Mouse (Mus musculus): ENCODE results near the gene Cutal. TPM values are rescaled to one million over a fixed set of nuclear protein-coding genes. Genes with fewer than 3 reads are reported as not detected.

Gene Cutal
- polyA plus RNA-seq, 1 experiment from 2014 or later: not detected

GRCm38 (mm10) chr2:34870520-34871474 is 3.4 kb upstream of the Cutal start:
- Histone ChIP-seq H3K9ac (ENCODE audit: low read length) (peak overlapping the region; percentile 96), H3K36me3 (ENCODE audit: control insufficient read depth, insufficient read depth, low read length) (peaks cover 2% of the 10 kb centered on the region; the same call in 1 of the 2 replicates), H3K27me3 (ENCODE audit: control insufficient read depth, insufficient read depth, low read length) (peaks cover 16% of the 10 kb centered on the region), H3K4me2 (ENCODE audit: low read depth, severe bottlenecking) (peak overlapping the region; percentile 74), H3K9me3 (ENCODE audit: control insufficient read depth, low read length) (no peaks in the 10 kb centered on the region), H3K27ac (replicated peaks; ENCODE audit: low read depth, low read length) (peak overlapping the region; percentile 79), H3K4me1 (ENCODE audit: control insufficient read depth, insufficient read depth, low read length) (peaks cover 5% of the 10 kb centered on the region; the same call in 1 of the 2 replicates), H3K4me3 (ENCODE audit: low read depth, low read length) (peak overlapping the region; percentile 81)
- WGBS: under 1% methylated on average over 67 of the region's 67 CpGs
- ATAC-seq (ENCODE audit: insufficient number of reproducible peaks, low FRiP score, low TSS enrichment, low read depth) (peak; percentile 92), DNase-seq (ENCODE audit: low spot score) (peak; percentile 97)

GRCm38 (mm10) chr2:34874816-34875345 is 685 bp downstream of the Cutal start, which contains the start of gene Psmd5:
Gene Psmd5, minus strand, starts transcription at chr2:34874968.
- peak within 1 kb of the TSS; percentile 37 for H3K9ac ChIP-seq (ENCODE audit: low read length)
- H3K27me3 ChIP-seq (ENCODE audit: control insufficient read depth, insufficient read depth, low read length): peaks cover 16% of the 10 kb centered on the region
- H3K4me2 ChIP-seq (ENCODE audit: low read depth, severe bottlenecking): peak within 1 kb of the TSS; percentile 30
- 13% methylated on average over 8 of the region's 8 CpGs for WGBS
- no peaks in the 10 kb centered on the region for H3K9me3 ChIP-seq (ENCODE audit: control insufficient read depth, low read length)
- no peak within 1 kb of the TSS for H3K27ac ChIP-seq (replicated peaks; ENCODE audit: low read depth, low read length)
- peaks cover 3% of the 10 kb centered on the region; the same call in 1 of the 2 replicates for H3K4me1 ChIP-seq (ENCODE audit: control insufficient read depth, insufficient read depth, low read length)
- 0 out of 2 replicates have a peak within 1 kb of the TSS, but pooled peaks have one; percentile 2 for H3K4me3 ChIP-seq (ENCODE audit: low read depth, low read length)
- H3K36me3 ChIP-seq (ENCODE audit: control insufficient read depth, insufficient read depth, low read length): no peaks in the 10 kb centered on the region
- DNase-seq (ENCODE audit: low spot score) (no peak), ATAC-seq (ENCODE audit: insufficient number of reproducible peaks, low FRiP score, low TSS enrichment, low read depth) (no peak)

GRCm38 (mm10) chr2:34880054-34880453 is 5.9 kb downstream of the Cutal start:
- Histone ChIP-seq H3K27ac (replicated peaks; ENCODE audit: low read depth, low read length) (no peak overlapping the region), H3K9me3 (ENCODE audit: control insufficient read depth, low read length) (no peaks in the 10 kb centered on the region), H3K4me3 (ENCODE audit: low read depth, low read length) (no peak overlapping the region), H3K4me1 (ENCODE audit: control insufficient read depth, insufficient read depth, low read length) (no peaks in the 10 kb centered on the region), H3K4me2 (ENCODE audit: low read depth, severe bottlenecking) (no peak overlapping the region), H3K9ac (ENCODE audit: low read length) (no peak overlapping the region), H3K27me3 (ENCODE audit: control insufficient read depth, insufficient read depth, low read length) (no peaks in the 10 kb centered on the region), H3K36me3 (ENCODE audit: control insufficient read depth, insufficient read depth, low read length) (no peaks in the 10 kb centered on the region)
- ATAC-seq (ENCODE audit: insufficient number of reproducible peaks, low FRiP score, low TSS enrichment, low read depth) (no peak), DNase-seq (ENCODE audit: low spot score) (no peak)
- 86% methylated on average over 10 of the region's 10 CpGs for WGBS

GRCm38 (mm10) chr2:34882757-34883156 is 8.6 kb downstream of the Cutal start:
- ATAC-seq (ENCODE audit: insufficient number of reproducible peaks, low FRiP score, low TSS enrichment, low read depth) (no peak), DNase-seq (ENCODE audit: low spot score) (no peak)
- Histone ChIP-seq H3K36me3 (ENCODE audit: control insufficient read depth, insufficient read depth, low read length) (no peaks in the 10 kb centered on the region), H3K27me3 (ENCODE audit: control insufficient read depth, insufficient read depth, low read length) (no peaks in the 10 kb centered on the region), H3K4me2 (ENCODE audit: low read depth, severe bottlenecking) (no peak overlapping the region), H3K4me1 (ENCODE audit: control insufficient read depth, insufficient read depth, low read length) (no peaks in the 10 kb centered on the region), H3K9ac (ENCODE audit: low read length) (no peak overlapping the region), H3K4me3 (ENCODE audit: low read depth, low read length) (no peak overlapping the region), H3K27ac (replicated peaks; ENCODE audit: low read depth, low read length) (no peak overlapping the region), H3K9me3 (ENCODE audit: control insufficient read depth, low read length) (no peaks in the 10 kb centered on the region)
- WGBS: 93% methylated on average over 2 of the region's 2 CpGs

- Histone ChIP-seq H3K4me3 (ENCODE audit: low read depth, low read length) (no peak overlapping the region), H3K36me3 (ENCODE audit: control insufficient read depth, insufficient read depth, low read length) (no peaks in the 10 kb centered on the region; the same call in 1 of the 2 replicates), H3K27ac (replicated peaks; ENCODE audit: low read depth, low read length) (no peak overlapping the region), H3K9ac (ENCODE audit: low read length) (no peak overlapping the region), H3K4me1 (ENCODE audit: control insufficient read depth, insufficient read depth, low read length) (no peaks in the 10 kb centered on the region), H3K4me2 (ENCODE audit: low read depth, severe bottlenecking) (no peak overlapping the region), H3K27me3 (ENCODE audit: control insufficient read depth, insufficient read depth, low read length) (no peaks in the 10 kb centered on the region), H3K9me3 (ENCODE audit: control insufficient read depth, low read length) (no peaks in the 10 kb centered on the region)
- DNase-seq (ENCODE audit: low spot score) (no peak), ATAC-seq (ENCODE audit: insufficient number of reproducible peaks, low FRiP score, low TSS enrichment, low read depth) (no peak)
- 51% methylated on average over 5 of the region's 5 CpGs for WGBS
Observed at GRCm38 (mm10) chr2:34883190-34883589, 9.0 kb downstream of the Cutal start.

GRCm38 (mm10) chr2:34884186-34884585 is 10.0 kb downstream of the Cutal start:
- Histone ChIP-seq H3K4me1 (ENCODE audit: control insufficient read depth, insufficient read depth, low read length) (no peaks in the 10 kb centered on the region), H3K9ac (ENCODE audit: low read length) (no peak overlapping the region), H3K4me3 (ENCODE audit: low read depth, low read length) (no peak overlapping the region), H3K4me2 (ENCODE audit: low read depth, severe bottlenecking) (no peak overlapping the region), H3K9me3 (ENCODE audit: control insufficient read depth, low read length) (no peaks in the 10 kb centered on the region), H3K36me3 (ENCODE audit: control insufficient read depth, insufficient read depth, low read length) (no peaks in the 10 kb centered on the region; the same call in 1 of the 2 replicates), H3K27me3 (ENCODE audit: control insufficient read depth, insufficient read depth, low read length) (no peaks in the 10 kb centered on the region), H3K27ac (replicated peaks; ENCODE audit: low read depth, low read length) (no peak overlapping the region)
- WGBS: 82% methylated on average over 2 of the region's 2 CpGs
- no peak for ATAC-seq (ENCODE audit: insufficient number of reproducible peaks, low FRiP score, low TSS enrichment, low read depth)
- no peak for DNase-seq (ENCODE audit: low spot score)

GRCm38 (mm10) chr2:34893950-34894349 is 19.8 kb downstream of the Cutal start:
- H3K4me1 ChIP-seq (ENCODE audit: control insufficient read depth, insufficient read depth, low read length): no peaks in the 10 kb centered on the region
- H3K27me3 ChIP-seq (ENCODE audit: control insufficient read depth, insufficient read depth, low read length): 0 out of 2 replicates have a peak, but pooled peaks cover 2% of the 10 kb centered on the region
- H3K4me2 ChIP-seq (ENCODE audit: low read depth, severe bottlenecking): no peak overlapping the region
- H3K4me3 ChIP-seq (ENCODE audit: low read depth, low read length): no peak overlapping the region
- ATAC-seq (ENCODE audit: insufficient number of reproducible peaks, low FRiP score, low TSS enrichment, low read depth): no peak
- no peak for DNase-seq (ENCODE audit: low spot score)
- WGBS: 77% methylated on average over 5 of the region's 5 CpGs
- no peaks in the 10 kb centered on the region for H3K36me3 ChIP-seq (ENCODE audit: control insufficient read depth, insufficient read depth, low read length)
- no peak overlapping the region for H3K27ac ChIP-seq (replicated peaks; ENCODE audit: low read depth, low read length)
- no peaks in the 10 kb centered on the region for H3K9me3 ChIP-seq (ENCODE audit: control insufficient read depth, low read length)
- no peak overlapping the region for H3K9ac ChIP-seq (ENCODE audit: low read length)

- no peak overlapping the region for H3K4me2 ChIP-seq (ENCODE audit: low read depth, severe bottlenecking)
- no peaks in the 10 kb centered on the region for H3K36me3 ChIP-seq (ENCODE audit: control insufficient read depth, insufficient read depth, low read length)
- H3K9ac ChIP-seq (ENCODE audit: low read length): no peak overlapping the region
- WGBS: 78% methylated on average over 19 of the region's 19 CpGs
- 0 out of 2 replicates have a peak, but pooled peaks cover 2% of the 10 kb centered on the region for H3K27me3 ChIP-seq (ENCODE audit: control insufficient read depth, insufficient read depth, low read length)
- no peaks in the 10 kb centered on the region for H3K9me3 ChIP-seq (ENCODE audit: control insufficient read depth, low read length)
- H3K27ac ChIP-seq (replicated peaks; ENCODE audit: low read depth, low read length): no peak overlapping the region
- H3K4me3 ChIP-seq (ENCODE audit: low read depth, low read length): no peak overlapping the region
- no peaks in the 10 kb centered on the region for H3K4me1 ChIP-seq (ENCODE audit: control insufficient read depth, insufficient read depth, low read length)
- no peak for DNase-seq (ENCODE audit: low spot score)
- ATAC-seq (ENCODE audit: insufficient number of reproducible peaks, low FRiP score, low TSS enrichment, low read depth): no peak
Observed at GRCm38 (mm10) chr2:34895503-34896113, 21.4 kb downstream of the Cutal start.

Measured in limb, embryonic 11.5 days (tissue).